Mouse (Mus musculus) liver, embryonic 14.5 days (tissue): Measurements from ENCODE around the gene Lamtor2.

ENCODE experiments used
- CTCF ChIP-seq: IDR thresholded peaks from 2 replicates; pipeline ENCODE4 v1.5.1; 2016; ENCODE audit warnings: antibody characterized with exemption, low read depth, control low read depth
- EP300 ChIP-seq: IDR thresholded peaks from 2 replicates; pipeline ENCODE4 v1.6.1; 2016; ENCODE audit warnings: antibody characterized with exemption, low read depth

DNA sequence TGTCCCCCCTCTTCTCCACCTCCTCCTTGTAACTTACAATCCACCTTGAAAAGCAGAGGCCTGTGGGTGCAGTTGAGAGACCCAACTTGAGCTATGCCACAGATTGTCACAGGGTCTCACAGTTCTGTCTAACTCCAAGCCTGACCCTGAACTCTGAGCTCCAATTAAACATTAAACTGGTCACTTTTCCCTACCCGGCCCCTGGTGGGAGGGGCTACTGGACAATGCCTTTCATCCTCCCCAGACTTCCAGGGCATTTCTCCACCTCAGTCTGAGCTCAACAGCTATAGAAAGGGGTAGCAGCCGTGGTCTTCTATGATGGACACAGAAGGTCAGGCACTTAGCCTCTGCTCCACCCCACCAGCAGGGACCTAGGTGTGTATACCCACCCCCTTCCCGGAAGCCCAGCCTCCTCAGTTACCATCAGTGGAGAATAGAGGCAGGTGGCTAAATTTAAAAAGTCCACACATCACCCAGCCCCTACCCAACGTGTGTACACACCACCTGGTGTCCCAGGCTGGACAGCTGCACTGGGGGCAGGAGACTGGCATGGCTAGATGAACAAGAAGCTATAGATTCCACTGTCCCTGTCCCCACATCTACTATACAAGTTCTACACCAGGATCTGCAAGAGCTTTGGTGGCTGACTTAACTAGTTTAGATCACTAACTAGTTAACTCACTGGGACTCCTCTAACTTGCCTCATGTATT is 52.1 kb downstream of the Lamtor2 start:
- TF ChIP-seq CTCF: no peak
- no peak for TF ChIP-seq EP300
